Mouse (Mus musculus) E14TG2a.4 (cell line): ENCODE data around the gene Lepr.

Experiments
- CTCF ChIP-seq: conservative IDR thresholded peaks from 2 replicates; pipeline ENCODE4 v1.5.1; 2014; ENCODE audit warnings: low read length
- NANOG ChIP-seq: IDR thresholded peaks from 2 replicates; pipeline ENCODE4 v1.6.1; 2014; ENCODE audit warnings: borderline replicate concordance, low read length, mixed read lengths
- POU5F1 ChIP-seq: IDR thresholded peaks from 2 replicates; pipeline ENCODE4 v1.6.1; 2014; ENCODE audit warnings: low read length, borderline replicate concordance

DNA sequence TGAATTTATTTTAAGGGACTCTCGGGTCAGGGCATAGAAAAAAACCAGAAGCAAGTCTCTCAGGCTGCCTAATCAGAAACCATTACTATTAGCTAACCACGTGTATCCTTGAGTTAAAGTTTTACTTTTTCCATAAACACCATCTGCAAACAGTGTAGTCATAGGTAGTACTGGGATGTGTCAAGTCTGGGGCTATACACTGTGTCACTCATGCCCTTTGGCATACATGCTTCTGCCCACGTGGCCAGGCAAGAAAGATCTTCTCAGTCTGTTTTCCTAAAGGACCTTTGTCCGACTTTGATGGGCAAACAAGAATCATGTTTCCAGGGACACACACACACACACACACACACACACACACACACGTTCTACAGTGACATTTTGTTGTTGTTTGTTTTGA is 42.4 kb upstream of the Lepr start:
- TF ChIP-seq CTCF (no peak), POU5F1 (no peak), NANOG (no peak)
